Mouse (Mus musculus): ENCODE data around the gene Cdc14b. TPM values are rescaled to one million over a fixed set of nuclear protein-coding genes. Genes with fewer than 3 reads are reported as not detected.

Cdc14b gene
- total and polyA plus RNA-seq, 2 experiments from 2014 or later: 2.3 to 5.5 TPM

DNA sequence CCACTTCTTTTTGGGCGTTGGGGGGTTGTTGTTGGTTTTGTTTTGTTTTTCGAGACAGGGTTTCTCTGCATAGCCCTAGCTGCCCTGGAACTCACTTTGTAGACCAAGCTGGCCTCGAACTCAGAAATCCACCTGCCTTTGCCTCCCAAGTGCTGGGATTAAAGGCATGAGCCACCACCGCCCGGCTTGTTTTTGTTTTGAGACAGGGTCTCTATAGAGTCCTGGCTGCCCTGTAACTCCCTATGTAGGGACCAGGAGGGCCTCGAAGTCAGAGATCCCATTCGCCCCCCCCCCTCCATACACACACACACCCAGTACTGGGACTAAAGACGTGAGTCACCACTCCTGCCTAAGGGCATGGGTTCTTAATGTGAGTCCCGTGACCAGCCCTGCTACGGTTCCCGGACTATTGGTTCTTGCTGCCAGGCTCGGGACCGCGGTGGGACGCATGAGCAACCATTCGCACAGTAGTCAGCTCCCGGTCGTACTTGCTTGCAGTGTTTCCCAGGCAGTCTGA, 121.3 kb downstream of the Cdc14b start:
- WGBS: 2% methylated on average over 18 of the region's 18 CpGs
- H3K36me3 ChIP-seq (ENCODE audit: insufficient read depth, low read length): no peaks in the 10 kb centered on the region
- H3K27ac ChIP-seq: no peak overlapping the region
- H3K9ac ChIP-seq (replicated peaks; ENCODE audit: low read length): no peak overlapping the region
- H3K4me2 ChIP-seq (ENCODE audit: low read depth, low read length): peak overlapping the region; percentile 69
- no peaks in the 10 kb centered on the region for H3K4me1 ChIP-seq (ENCODE audit: insufficient read depth, low read length)
- H3K9me3 ChIP-seq (ENCODE audit: low read length): no peaks in the 10 kb centered on the region
- H3K4me3 ChIP-seq (ENCODE audit: low read length): peak overlapping the region; percentile 88
- no peak for TF ChIP-seq CTCF (IDR thresholded peaks at IDR 0.05; ENCODE audit: low read depth)
- DNase-seq (ENCODE audit: low spot score) (peak; percentile 28), ATAC-seq (peak; percentile 9)
- no peaks in the 10 kb centered on the region for H3K27me3 ChIP-seq (ENCODE audit: insufficient read depth, low read length)

DNA sequence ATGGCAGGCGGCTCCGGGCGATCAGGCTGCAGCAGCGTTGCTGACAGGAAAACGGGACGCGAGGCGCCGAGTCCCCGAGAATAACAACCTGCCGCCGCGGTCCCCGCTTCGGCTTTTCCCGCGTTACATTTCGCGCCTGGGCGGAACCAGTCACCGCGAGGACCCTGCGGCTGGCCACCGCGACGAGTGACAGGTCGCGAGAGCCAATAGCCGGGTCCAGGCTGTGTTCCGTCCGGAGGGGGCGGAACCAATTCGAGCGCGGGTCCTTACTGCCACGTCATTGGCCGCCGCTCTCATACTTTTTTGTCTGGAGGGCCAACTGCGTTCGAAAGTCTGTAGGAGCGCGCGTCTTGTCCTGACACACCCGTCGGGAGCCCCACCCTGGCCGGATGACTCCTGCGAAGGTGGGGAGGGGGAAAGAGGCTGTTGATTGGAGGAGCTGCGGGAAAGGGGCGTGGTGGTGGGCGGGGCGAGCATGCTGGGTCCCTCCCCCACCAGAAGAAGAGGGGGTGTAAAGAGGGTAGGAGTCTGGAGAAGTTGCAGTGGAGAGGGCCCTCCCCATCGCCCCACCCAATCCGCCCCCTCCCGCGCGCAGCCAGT, 121.9 kb downstream of the Cdc14b start, which contains the start of gene Zfp367:
Gene Zfp367 (minus strand): TSS at position 120 of the 600 bp plus-strand sequence.
- DNase-seq (ENCODE audit: low spot score): peak; percentile 98
- H3K4me1 ChIP-seq (ENCODE audit: insufficient read depth, low read length): no peaks in the 10 kb centered on the region
- H3K4me3 ChIP-seq (ENCODE audit: low read length): peak within 1 kb of the TSS; percentile 88
- no peaks in the 10 kb centered on the region for H3K9me3 ChIP-seq (ENCODE audit: low read length)
- H3K27me3 ChIP-seq (ENCODE audit: insufficient read depth, low read length): no peaks in the 10 kb centered on the region
- 1% methylated on average over 55 of the region's 56 CpGs for WGBS
- H3K9ac ChIP-seq (replicated peaks; ENCODE audit: low read length): peak within 1 kb of the TSS; percentile 62
- peak within 1 kb of the TSS; percentile 69 for H3K4me2 ChIP-seq (ENCODE audit: low read depth, low read length)
- peak; percentile 98 for ATAC-seq
- no peaks in the 10 kb centered on the region for H3K36me3 ChIP-seq (ENCODE audit: insufficient read depth, low read length)
- peak within 1 kb of the TSS; percentile 77 for H3K27ac ChIP-seq
- no peak for TF ChIP-seq CTCF (IDR thresholded peaks at IDR 0.05; ENCODE audit: low read depth)

- Histone ChIP-seq H3K9ac (replicated peaks; ENCODE audit: low read length) (peak overlapping the region; percentile 62), H3K27me3 (ENCODE audit: insufficient read depth, low read length) (no peaks in the 10 kb centered on the region), H3K4me1 (ENCODE audit: insufficient read depth, low read length) (no peaks in the 10 kb centered on the region), H3K27ac (peak overlapping the region; percentile 77), H3K36me3 (ENCODE audit: insufficient read depth, low read length) (no peaks in the 10 kb centered on the region), H3K9me3 (ENCODE audit: low read length) (no peaks in the 10 kb centered on the region), H3K4me2 (ENCODE audit: low read depth, low read length) (peak overlapping the region; percentile 69), H3K4me3 (ENCODE audit: low read length) (peak overlapping the region; percentile 88)
- no peak for TF ChIP-seq CTCF (IDR thresholded peaks at IDR 0.05; ENCODE audit: low read depth)
- under 1% methylated on average over 60 of the region's 61 CpGs for WGBS
- ATAC-seq (peak; percentile 52), DNase-seq (ENCODE audit: low spot score) (peak; percentile 54)
These were observed 122.4 kb downstream of the Cdc14b start for GRCm38 (mm10) chr13:64152671-64153082.

DNA sequence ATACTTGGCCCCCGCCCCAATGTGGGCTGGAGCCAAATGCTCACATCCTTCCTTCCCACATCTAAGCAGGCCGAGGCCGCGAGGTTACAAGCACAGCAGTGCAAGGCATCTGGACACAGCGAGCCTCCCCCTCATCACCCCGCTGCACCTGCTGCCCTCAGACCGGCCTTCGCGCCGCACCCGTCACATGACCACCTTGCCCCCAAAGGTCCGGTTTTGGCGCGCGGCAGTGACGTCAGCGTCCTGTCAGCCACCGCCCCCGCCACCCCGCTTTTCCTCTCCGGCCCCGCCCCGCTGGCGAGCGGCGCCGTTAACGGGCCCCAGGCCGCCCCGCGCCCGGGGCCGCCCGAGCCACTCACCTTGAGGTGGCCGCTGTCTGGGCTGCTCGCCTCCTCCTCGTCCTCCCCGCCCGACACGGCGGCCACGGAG, 122.8 kb downstream of the Cdc14b start:
- Histone ChIP-seq H3K27me3 (ENCODE audit: insufficient read depth, low read length) (no peaks in the 10 kb centered on the region), H3K27ac (peak overlapping the region; percentile 77), H3K9me3 (ENCODE audit: low read length) (no peaks in the 10 kb centered on the region), H3K4me2 (ENCODE audit: low read depth, low read length) (peak overlapping the region; percentile 69), H3K9ac (replicated peaks; ENCODE audit: low read length) (peak overlapping the region; percentile 62), H3K4me3 (ENCODE audit: low read length) (peak overlapping the region; percentile 88), H3K4me1 (ENCODE audit: insufficient read depth, low read length) (no peaks in the 10 kb centered on the region), H3K36me3 (ENCODE audit: insufficient read depth, low read length) (no peaks in the 10 kb centered on the region)
- 1% methylated on average over 42 of the region's 42 CpGs for WGBS
- peak; percentile 89 for DNase-seq (ENCODE audit: low spot score)
- peak; percentile 45 for ATAC-seq
- TF ChIP-seq CTCF (IDR thresholded peaks at IDR 0.05; ENCODE audit: low read depth): no peak

DNA sequence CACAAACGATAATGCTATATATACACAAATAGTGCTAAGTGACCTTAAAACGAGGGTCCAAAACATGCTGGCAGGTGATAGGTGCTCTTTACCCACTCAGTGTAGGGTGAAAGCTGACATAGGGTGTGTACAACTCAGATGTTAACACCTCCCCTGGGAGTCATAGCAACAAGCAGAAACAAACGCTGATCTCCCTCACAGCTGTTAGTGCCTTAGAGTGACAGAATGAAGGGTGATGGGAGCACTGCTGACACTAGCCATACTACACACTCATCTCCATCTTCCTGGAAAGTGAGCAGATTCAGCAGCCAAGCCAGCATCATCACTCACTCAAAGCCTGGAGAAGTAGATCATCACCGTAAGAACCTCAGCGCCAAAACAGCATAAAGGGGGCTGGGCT, 125.0 kb downstream of the Cdc14b start:
- WGBS: 73% methylated on average over 5 of the region's 5 CpGs
- Histone ChIP-seq H3K36me3 (ENCODE audit: insufficient read depth, low read length) (no peaks in the 10 kb centered on the region), H3K4me1 (ENCODE audit: insufficient read depth, low read length) (no peaks in the 10 kb centered on the region), H3K27ac (no peak overlapping the region), H3K4me2 (ENCODE audit: low read depth, low read length) (no peak overlapping the region), H3K4me3 (ENCODE audit: low read length) (no peak overlapping the region), H3K9me3 (ENCODE audit: low read length) (no peaks in the 10 kb centered on the region), H3K9ac (replicated peaks; ENCODE audit: low read length) (no peak overlapping the region), H3K27me3 (ENCODE audit: insufficient read depth, low read length) (no peaks in the 10 kb centered on the region)
- ATAC-seq: no peak
- TF ChIP-seq CTCF (IDR thresholded peaks at IDR 0.05; ENCODE audit: low read depth): no peak
- no peak for DNase-seq (ENCODE audit: low spot score)

Other genes with a start within 250 kb of the Cdc14b start
- not detected in 2 replicates for gene Hsd17b3, start 186.1 kb downstream of the Cdc14b start, total RNA-seq (2014; rRNA removed)
- not detected in 2 replicates for gene Hsd17b3, start 186.1 kb downstream of the Cdc14b start, polyA plus RNA-seq (2015; fragmentation: Nextera tagmentation; extraction: Ambion mirVana)
- gene Slc35d2, start 145.9 kb downstream of the Cdc14b start, total RNA-seq (2014; rRNA removed): 0.83 and 0.89 TPM in 2 replicates
- 1.5 and 3.4 TPM in 2 replicates for gene Slc35d2, start 145.9 kb downstream of the Cdc14b start, polyA plus RNA-seq (2015; fragmentation: Nextera tagmentation; extraction: Ambion mirVana)
- 15.3 and 17.0 TPM in 2 replicates for gene Zfp367, start 122.1 kb downstream of the Cdc14b start, total RNA-seq (2014; rRNA removed)
- gene Zfp367, start 122.1 kb downstream of the Cdc14b start, polyA plus RNA-seq (2015; fragmentation: Nextera tagmentation; extraction: Ambion mirVana): 6.7 and 6.9 TPM in 2 replicates
- gene Habp4, start 113.5 kb downstream of the Cdc14b start, total RNA-seq (2014; rRNA removed): 47.1 and 64.6 TPM in 2 replicates
- 63.4 and 65.6 TPM in 2 replicates for gene Habp4, start 113.5 kb downstream of the Cdc14b start, polyA plus RNA-seq (2015; fragmentation: Nextera tagmentation; extraction: Ambion mirVana)
- gene Aaed1, start 37.4 kb upstream of the Cdc14b start, total RNA-seq (2014; rRNA removed): 10.5 and 13.5 TPM in 2 replicates
- gene Aaed1, start 37.4 kb upstream of the Cdc14b start, polyA plus RNA-seq (2015; fragmentation: Nextera tagmentation; extraction: Ambion mirVana): 16.0 and 18.6 TPM in 2 replicates
- 103 and 116 TPM in 2 replicates for gene Ctsl, start 95.6 kb upstream of the Cdc14b start, total RNA-seq (2014; rRNA removed)
- 203 and 219 TPM in 2 replicates for gene Ctsl, start 95.6 kb upstream of the Cdc14b start, polyA plus RNA-seq (2015; fragmentation: Nextera tagmentation; extraction: Ambion mirVana)
- 31.2 and 32.6 TPM in 2 replicates for gene Cdk20, start 157.0 kb upstream of the Cdc14b start, total RNA-seq (2014; rRNA removed)
- gene Cdk20, start 157.0 kb upstream of the Cdc14b start, polyA plus RNA-seq (2015; fragmentation: Nextera tagmentation; extraction: Ambion mirVana): 19.2 TPM in 2 replicates
- not detected in 2 replicates for gene Fam240b, start 222.5 kb upstream of the Cdc14b start, total RNA-seq (2014; rRNA removed)
- 0.21 and 0.35 TPM in 2 replicates for gene Fam240b, start 222.5 kb upstream of the Cdc14b start, polyA plus RNA-seq (2015; fragmentation: Nextera tagmentation; extraction: Ambion mirVana)